Mouse (Mus musculus) liver, postnatal 0 days (tissue): Measurements from ENCODE around the gene Ddx4.
A peak's percentile ranks its signal among the peaks of the same experiment; 100 is the strongest.

ENCODE experiments used
- CTCF ChIP-seq: sonication (generic); IDR thresholded peaks from 2 replicates; pipeline ENCODE4 v1.5.1; 2016; ENCODE audit warnings: antibody characterized with exemption, low read depth
- EP300 ChIP-seq: IDR thresholded peaks from 2 replicates; pipeline ENCODE4 v1.6.1; 2016; ENCODE audit warnings: antibody characterized with exemption, low read depth, mild to moderate bottlenecking

DNA sequence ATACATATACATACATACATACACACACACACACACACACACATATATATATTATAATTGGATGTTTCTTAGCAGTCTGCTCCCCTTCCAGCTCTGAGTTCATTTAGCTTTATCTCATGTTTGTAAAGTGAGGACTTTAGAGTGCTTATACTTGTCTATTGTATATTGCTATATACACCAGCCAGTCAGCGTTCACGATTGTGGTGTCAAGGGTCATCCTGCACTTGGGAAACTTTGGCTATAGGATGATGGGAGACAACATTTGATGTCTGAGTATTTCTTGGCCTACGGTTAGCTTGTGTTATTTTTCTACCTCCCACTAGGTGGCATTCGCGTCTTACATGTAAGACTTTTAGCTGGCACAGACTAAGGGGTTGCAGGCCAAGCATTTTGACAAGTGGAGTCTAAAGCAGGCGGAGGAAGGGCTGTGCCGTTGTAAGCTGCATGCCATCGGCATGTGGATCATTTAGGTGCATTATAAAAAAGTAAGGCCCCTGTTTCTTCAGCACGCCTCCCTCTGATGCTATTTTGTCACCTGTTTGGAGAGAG, 21.7 kb upstream of the Ddx4 start:
- peak; percentile 97 for TF ChIP-seq CTCF
- peak; percentile 20; the same call in 1 of the 2 replicates for TF ChIP-seq EP300
